ENCODE assay signal across 8 mouse cellular contexts in genomic region chr7:49778114-49778901, GRCm38 (mm10). TPM values are rescaled to one million over a fixed set of nuclear protein-coding genes. Genes with fewer than 3 reads are reported as not detected.
DNase-seq lines count a peak whose midpoint lies in the region; ATAC-seq and TF ChIP-seq lines count a peak whose summit lies in the region.

Prmt3 (plus strand) TSS chr7:49778346.

- intact Hi-C loops in heart, postnatal 10 days (cut with DNase I) = loop anchor here (1.0 to 10.0 kb wide), 2 partner anchors 145 to 1656 kb away; no protein-coding TSS in a partner anchor

- dilution Hi-C loops in CH12.LX (cut with MboI; ENCODE audit: extremely low pct_ligation_motif_present, extremely low pct_unique_long_range_greater_than_20kb, low sequenced_read_pairs) = no loop called here

- peaks cover 7 to 23% of the 10 kb centered on the region in 2 experiments; a peak in 3 of 4 replicates for H3K4me1 ChIP-seq in CH12.LX (ENCODE audit: control insufficient read depth in 1 of 2, insufficient read depth in 2 of 2)
- peaks cover 20% of the 10 kb centered on the region for H3K4me1 ChIP-seq in forebrain, embryonic 12.5 days
- peaks cover 10% of the 10 kb centered on the region for H3K4me1 ChIP-seq in liver, postnatal 0 days (ENCODE audit: insufficient read depth)
- H3K4me1 ChIP-seq in neural tube, embryonic 14.5 days (ENCODE audit: control insufficient read depth, insufficient read depth, low read length) = peaks cover 8% of the 10 kb centered on the region

- no peaks in the 10 kb centered on the region for H3K9me3 ChIP-seq in CH12.LX (replicated peaks; ENCODE audit: low read length)
- no peaks in the 10 kb centered on the region for H3K9me3 ChIP-seq in forebrain, embryonic 12.5 days
- H3K9me3 ChIP-seq in liver, postnatal 0 days (ENCODE audit: low read length) = no peaks in the 10 kb centered on the region
- H3K9me3 ChIP-seq in neural tube, embryonic 14.5 days (ENCODE audit: control insufficient read depth, low read length) = no peaks in the 10 kb centered on the region

- H3K4me3 ChIP-seq in CH12.LX (replicated peaks in 1 of 3; ENCODE audit: low read depth in 2 of 3, low read length in 2 of 3, poor library complexity in 1 of 3) = peak within 1 kb of the TSS; percentile 46 to 96 (median 76)
- H3K4me3 ChIP-seq in forebrain, embryonic 12.5 days (replicated peaks) = peak within 1 kb of the TSS; percentile 82
- peak within 1 kb of the TSS; percentile 71 for H3K4me3 ChIP-seq in liver, postnatal 0 days (ENCODE audit: low read depth, low read length)
- H3K4me3 ChIP-seq in neural tube, embryonic 14.5 days (ENCODE audit: low read depth, low read length) = peak within 1 kb of the TSS; percentile 64

- peak within 1 kb of the TSS; percentile 66 for H3K27ac ChIP-seq in CH12.LX (ENCODE audit: insufficient read depth, low read depth)
- peak within 1 kb of the TSS; percentile 70 for H3K27ac ChIP-seq in forebrain, embryonic 12.5 days
- peak within 1 kb of the TSS; percentile 67 for H3K27ac ChIP-seq in liver, postnatal 0 days (ENCODE audit: low read depth)
- H3K27ac ChIP-seq in neural tube, embryonic 14.5 days (ENCODE audit: low read depth, low read length) = peak within 1 kb of the TSS; percentile 85

- WGBS in forebrain, embryonic 12.5 days = under 1% methylated on average over 83 of the region's 92 CpGs
- under 1% methylated on average over 80 of the region's 92 CpGs for WGBS in large intestine, adult 2 months
- 0% methylated on average over 63 of the region's 92 CpGs for WGBS in liver, postnatal 0 days (ENCODE audit: insufficient replicate concordance)
- WGBS in neural tube, embryonic 14.5 days = under 1% methylated on average over 77 of the region's 92 CpGs

- ATAC-seq in forebrain, embryonic 12.5 days (ENCODE audit: low FRiP score) = peak; percentile 98
- peak; percentile 93 for ATAC-seq in liver, postnatal 0 days
- ATAC-seq in neural tube, embryonic 14.5 days (ENCODE audit: low read depth) = peak; percentile 96

- peak; percentile 68 for TF ChIP-seq POLR2A in CH12.LX (IDR thresholded peaks at IDR 0.05; ENCODE audit: low read depth, low read length)

- H3K36me3 ChIP-seq in CH12.LX (replicated peaks in 1 of 2; ENCODE audit: control insufficient read depth in 1 of 2, insufficient read depth in 1 of 2, low read length in 1 of 2) = peaks cover 25 to 37% of the 10 kb centered on the region in 2 experiments
- peaks cover 20% of the 10 kb centered on the region for H3K36me3 ChIP-seq in forebrain, embryonic 12.5 days (replicated peaks)
- peaks cover 31% of the 10 kb centered on the region for H3K36me3 ChIP-seq in liver, postnatal 0 days (replicated peaks; ENCODE audit: insufficient read depth, low read length)
- H3K36me3 ChIP-seq in neural tube, embryonic 14.5 days (ENCODE audit: control insufficient read depth, insufficient read depth, low read length) = no peaks in the 10 kb centered on the region; the same call in 1 of the 2 replicates

- no peak for TF ChIP-seq EP300 in CH12.LX (IDR thresholded peaks at IDR 0.05; ENCODE audit: low read length)
- TF ChIP-seq EP300 in liver, postnatal 0 days (IDR thresholded peaks at IDR 0.05; ENCODE audit: low read depth) = no peak

- H3K27me3 ChIP-seq in CH12.LX (replicated peaks) = no peaks in the 10 kb centered on the region
- peaks cover 14% of the 10 kb centered on the region; the same call in 1 of the 2 replicates for H3K27me3 ChIP-seq in forebrain, embryonic 12.5 days
- no peaks in the 10 kb centered on the region for H3K27me3 ChIP-seq in liver, postnatal 0 days (ENCODE audit: insufficient read depth, low read length)
- H3K27me3 ChIP-seq in neural tube, embryonic 14.5 days (ENCODE audit: control insufficient read depth, insufficient read depth, low read length) = no peaks in the 10 kb centered on the region

- TF ChIP-seq RAD21 in CH12.LX (IDR thresholded peaks at IDR 0.05; ENCODE audit: low read depth, low read length) = peak; percentile 27

- TF ChIP-seq CTCF in CH12.LX (conservative IDR thresholded peaks at IDR 0.05 in 1 of 2, IDR thresholded peaks at IDR 0.05 in 1 of 2; ENCODE audit: low read depth in 2 of 2, low read length in 2 of 2) = peak; percentile 63 to 76; a peak in 3 of 4 replicates
- peak; percentile 99 for TF ChIP-seq CTCF in liver, postnatal 0 days (IDR thresholded peaks at IDR 0.05; ENCODE audit: low read depth)

- in situ Hi-C loops in CH12.LX (cut with MboI; ENCODE audit: low pct_ligation_motif_present, low pct_unique_long_range_greater_than_20kb, low sequenced_read_pairs) = no loop called here

- H3K4me2 ChIP-seq in CH12.LX (ENCODE audit: insufficient read depth, low read depth, poor library complexity, severe bottlenecking) = peak within 1 kb of the TSS; percentile 17
- H3K4me2 ChIP-seq in forebrain, embryonic 12.5 days = peak within 1 kb of the TSS; percentile 85
- H3K4me2 ChIP-seq in liver, postnatal 0 days (ENCODE audit: low read depth, low read length) = peak within 1 kb of the TSS; percentile 97
- peak within 1 kb of the TSS; percentile 65 for H3K4me2 ChIP-seq in neural tube, embryonic 14.5 days (ENCODE audit: low read depth, low read length)

- peaks cover 9% of the 10 kb centered on the region for H3K79me2 ChIP-seq in CH12.LX (replicated peaks; ENCODE audit: control insufficient read depth, extremely low read depth, insufficient read depth, poor library complexity, severe bottlenecking)

- H3K9ac ChIP-seq in CH12.LX (ENCODE audit: insufficient read depth, low read depth) = peak within 1 kb of the TSS; percentile 98
- peak within 1 kb of the TSS; percentile 78 for H3K9ac ChIP-seq in forebrain, embryonic 12.5 days
- peak within 1 kb of the TSS; percentile 68 for H3K9ac ChIP-seq in liver, postnatal 0 days (replicated peaks)
- H3K9ac ChIP-seq in neural tube, embryonic 14.5 days (replicated peaks; ENCODE audit: low read depth, low read length) = peak within 1 kb of the TSS; percentile 78

- DNase-seq in CH12.LX (ENCODE audit: extremely low read depth) = peak; percentile 94
- DNase-seq in c-Kit-positive CD71-positive TER-119-negative erythroid progenitor cells, embryonic 14.5 days (ENCODE audit: low read depth) = peak; percentile 93
- DNase-seq in heart, postnatal 10 days = peak; percentile 97 to 98
- DNase-seq in large intestine, adult 2 months (ENCODE audit: low read depth, low spot score) = peak; percentile 85
- peak; percentile 99 for DNase-seq in liver, postnatal 0 days
- peak; percentile 100 for DNase-seq in testis, postnatal 10 days (ENCODE audit: low spot score)

TF ChIP-seq in CH12.LX, 34 proteins besides CTCF, POLR2A, EP300 and RAD21 (continues in another document):
- TF ChIP-seq ZKSCAN1 (IDR thresholded peaks at IDR 0.05; ENCODE audit: borderline replicate concordance, low read depth, low read length) = no peak
- TF ChIP-seq CHD2 (IDR thresholded peaks at IDR 0.05; ENCODE audit: low read length) = no peak
- TF ChIP-seq IRF4 (IDR thresholded peaks at IDR 0.05; ENCODE audit: low read depth, low read length) = no peak
- TF ChIP-seq MAZ (IDR thresholded peaks at IDR 0.05; ENCODE audit: low read depth, low read length) = no peak
- peak; percentile 37; the same call in 1 of the 2 replicates for TF ChIP-seq TCF12 (IDR thresholded peaks at IDR 0.05; ENCODE audit: low read depth, low read length)
- no peak for TF ChIP-seq KAT2A (IDR thresholded peaks at IDR 0.05; ENCODE audit: insufficient replicate concordance, low read length)
- no peak for TF ChIP-seq JUND (conservative IDR thresholded peaks at IDR 0.05; ENCODE audit: low read depth, low read length)
- peak; percentile 62 for TF ChIP-seq SMC3 (IDR thresholded peaks at IDR 0.05; ENCODE audit: low read depth, low read length)
- TF ChIP-seq USF2 (conservative IDR thresholded peaks at IDR 0.05; ENCODE audit: low read depth, low read length) = peak; percentile 87
- TF ChIP-seq GABPA (IDR thresholded peaks at IDR 0.05; ENCODE audit: insufficient replicate concordance, low read depth, low read length) = no peak
- peak; percentile 94 for TF ChIP-seq MAX (IDR thresholded peaks at IDR 0.05; ENCODE audit: low read length)
- TF ChIP-seq BHLHE40 (IDR thresholded peaks at IDR 0.05; ENCODE audit: low read depth, low read length) = peak; percentile 75
- no peak for TF ChIP-seq PAX5 (IDR thresholded peaks at IDR 0.05; ENCODE audit: low read length)
- peak; percentile 89 for TF ChIP-seq MXI1 (IDR thresholded peaks at IDR 0.05; ENCODE audit: low read depth, low read length)
- peak; percentile 7; the same call in 1 of the 2 replicates for TF ChIP-seq SIN3A (IDR thresholded peaks at IDR 0.05; ENCODE audit: low read length)
- peak; percentile 91 for TF ChIP-seq MYC (IDR thresholded peaks at IDR 0.05; ENCODE audit: low read depth, low read length)
- no peak for TF ChIP-seq JUN (IDR thresholded peaks at IDR 0.05; ENCODE audit: insufficient read depth, low read depth, low read length)
- TF ChIP-seq UBTF (IDR thresholded peaks at IDR 0.05; ENCODE audit: low read depth, low read length) = no peak
- TF ChIP-seq ZNF384 (IDR thresholded peaks at IDR 0.05; ENCODE audit: low read depth, low read length) = no peak
- peak; percentile 97 for TF ChIP-seq ELF1 (IDR thresholded peaks at IDR 0.05; ENCODE audit: low read depth, low read length)
- TF ChIP-seq CHD1 (IDR thresholded peaks at IDR 0.05; ENCODE audit: low read depth, low read length) = no peak
- no peak for TF ChIP-seq TBP (conservative IDR thresholded peaks at IDR 0.05; ENCODE audit: low read depth, low read length)
- no peak for TF ChIP-seq RCOR1 (conservative IDR thresholded peaks at IDR 0.05; ENCODE audit: low read depth, low read length)
- peak; percentile 47 for TF ChIP-seq MEF2A (IDR thresholded peaks at IDR 0.05; ENCODE audit: borderline replicate concordance, low read depth, low read length)
- TF ChIP-seq ZMIZ1 (IDR thresholded peaks at IDR 0.05; ENCODE audit: low read depth, low read length) = no peak
- peak; percentile 85 for TF ChIP-seq NRF1 (IDR thresholded peaks at IDR 0.05; ENCODE audit: low read depth, low read length)
- TF ChIP-seq ETS1 (conservative IDR thresholded peaks at IDR 0.05; ENCODE audit: low read depth, low read length) = no peak
- no peak for TF ChIP-seq E2F4 (IDR thresholded peaks at IDR 0.05; ENCODE audit: insufficient replicate concordance, low read depth, low read length)
- TF ChIP-seq USF1 (IDR thresholded peaks at IDR 0.05; ENCODE audit: low read depth, low read length) = peak; percentile 92

RNA-seq across cellular contexts. Expression of gene Prmt3, which starts in this region (rescaled TPM):
- 47.9 and 54.4 TPM in 2 replicates for total RNA-seq in CH12.LX (2012; rRNA removed)
- 86.0 and 91.2 TPM in 2 replicates for total RNA-seq in CH12.LX (2014; rRNA removed)
- 54.3 and 54.5 TPM in 2 replicates for polyA plus RNA-seq in CH12.LX (2012; ENCODE audit: insufficient read length, low read depth)
- polyA plus RNA-seq in forebrain, embryonic 12.5 days (2016; fragmentation: Nextera tagmentation; extraction: Ambion mirVana) = 55.1 and 60.1 TPM in 2 replicates
- 10 to 100 TPM; 14.4 to 15.4 TPM for total RNA-seq in heart, postnatal 10 days (2021)
- polyA plus RNA-seq in large intestine, adult 2 months (2012; rRNA removed) = 9.0 and 9.6 TPM in 2 replicates
- polyA plus RNA-seq in liver, postnatal 0 days (2015; fragmentation: Nextera tagmentation; extraction: Ambion mirVana) = 14.6 and 16.2 TPM in 2 replicates
- 53.2 and 56.3 TPM in 2 replicates for polyA plus RNA-seq in neural tube, embryonic 14.5 days (2014; fragmentation: Nextera tagmentation; extraction: Ambion mirVana)

Comparison
In these comparisons a context has a peak if more than half of its experiments do, and no peak if none do; other contexts are left out.
1. Peak in every context shown above with its lines: DNase-seq, ATAC-seq, H3K4me3 ChIP-seq and H3K27ac ChIP-seq.
2. H3K4me2 ChIP-seq: peak in every context shown above with its lines; median percentile 97 in liver, postnatal 0 days; 85 in forebrain, embryonic 12.5 days; 65 in neural tube, embryonic 14.5 days; 17 in CH12.LX.